In the genomic region with DNA sequence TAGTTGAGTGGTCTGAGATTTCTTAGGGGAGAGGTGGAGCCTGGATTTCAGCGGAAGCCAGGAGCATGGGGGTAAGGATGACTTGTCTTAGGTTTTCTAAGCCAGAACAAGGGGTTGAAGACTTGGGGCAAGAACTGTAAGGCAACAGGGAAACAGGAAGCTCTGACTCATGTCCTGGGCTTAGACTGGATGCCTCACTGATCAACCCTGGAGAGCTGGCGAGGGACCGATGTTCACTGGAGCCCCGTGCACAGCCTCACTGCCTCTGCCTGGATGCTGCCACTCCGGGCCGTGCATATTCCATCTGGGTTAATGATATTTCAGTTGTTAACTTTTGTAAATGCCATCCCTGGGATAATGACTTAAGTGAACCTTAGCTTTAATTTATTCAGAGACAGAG, we compare ENCODE assay signal across 19 mouse cellular contexts.
DNase-seq lines count a peak whose midpoint lies in the region; ATAC-seq and TF ChIP-seq lines count a peak whose summit lies in the region.
"Had no signal": no experiment of that assay in that cellular context is flagged by ENCODE, and none has a peak within 500 bp of the region (broad histone marks: within the 10 kb centered on the region; RNA-seq: fewer than 3 reads in every experiment).

No protein-coding gene starts in this region.

- H3K9me3 ChIP-seq in hindbrain, embryonic 12.5 days (replicated peaks): no peaks in the 10 kb centered on the region
- H3K9me3 ChIP-seq: embryonic facial prominence, embryonic 15.5 days; heart, embryonic 13.5 days; midbrain, embryonic 10.5 days; neural tube, embryonic 13.5 days; stomach, embryonic 15.5 days had no signal

- intact Hi-C loops in gastrocnemius, adult 2 months (cut with DNase I): no loop called here

- H3K27me3 ChIP-seq in Patski: no peaks in the 10 kb centered on the region
- no peaks in the 10 kb centered on the region for H3K27me3 ChIP-seq in hindbrain, embryonic 12.5 days
- H3K27me3 ChIP-seq: embryonic facial prominence, embryonic 15.5 days; heart, embryonic 13.5 days; neural tube, embryonic 13.5 days; stomach, embryonic 15.5 days had no signal

- no peaks in the 10 kb centered on the region for H3K4me1 ChIP-seq in hindbrain, embryonic 12.5 days
- H3K4me1 ChIP-seq: heart, embryonic 13.5 days; midbrain, embryonic 10.5 days; stomach, embryonic 15.5 days had no signal

- H3K4me2 ChIP-seq in hindbrain, embryonic 12.5 days (replicated peaks): no peak overlapping the region
- H3K4me2 ChIP-seq: embryonic facial prominence, embryonic 15.5 days; heart, embryonic 13.5 days; liver, embryonic 11.5 days; neural tube, embryonic 13.5 days; stomach, embryonic 15.5 days had no signal

- in situ Hi-C loops in Patski (cut with MboI; ENCODE audit: low pct_unique_long_range_greater_than_20kb): no loop called here

- CTCF ChIA-PET in Patski (lab: Charles Lee): interaction anchor here (1.0 to 2.2 kb wide), 2 partner anchors 13 to 428 kb away, joined by 4 to 6 read pairs; no protein-coding TSS in a partner anchor

- H3K36me3 ChIP-seq in hindbrain, embryonic 12.5 days: no peaks in the 10 kb centered on the region
- H3K36me3 ChIP-seq: embryonic facial prominence, embryonic 15.5 days; heart, embryonic 13.5 days; midbrain, embryonic 10.5 days; neural tube, embryonic 13.5 days; stomach, embryonic 15.5 days had no signal

- H3K4me3 ChIP-seq in gastrocnemius, adult 2 months: no peak overlapping the region
- H3K4me3 ChIP-seq in hindbrain, embryonic 12.5 days: no peak overlapping the region
- H3K4me3 ChIP-seq: embryonic facial prominence, embryonic 15.5 days; heart, embryonic 13.5 days; midbrain, embryonic 10.5 days; neural tube, embryonic 13.5 days; stomach, embryonic 15.5 days had no signal

- 0 out of 2 replicates have a peak overlapping the region, but pooled peaks have one; percentile 10 for H3K27ac ChIP-seq in gastrocnemius, adult 2 months
- H3K27ac ChIP-seq in hindbrain, embryonic 12.5 days: no peak overlapping the region
- H3K27ac ChIP-seq: embryonic facial prominence, embryonic 15.5 days; heart, embryonic 13.5 days; midbrain, embryonic 10.5 days; neural tube, embryonic 13.5 days; stomach, embryonic 15.5 days had no signal

- WGBS in hindbrain, embryonic 12.5 days: 93% methylated on average over 6 of the region's 6 CpGs

- TF ChIP-seq CTCF in gastrocnemius, adult 2 months (IDR thresholded peaks at IDR 0.05): no peak
- TF ChIP-seq CTCF in Patski (IDR thresholded peaks at IDR 0.05): no peak

- POLR2A ChIA-PET in Patski (lab: Charles Lee): no interaction called here

- DNase-seq in gastrocnemius, adult 2 months: peak; percentile 38
- no peak for DNase-seq in gastrocnemius, postnatal 4 days (ENCODE audit: low spot score in 2 of 2)
- DNase-seq in 3134 (ENCODE audit: extremely low read depth, insufficient read length, low spot score) (peak; percentile 61), Patski (ENCODE audit: low read depth, low spot score) (no peak)
- peak; percentile 10 to 23 for DNase-seq in kidney, adult 8-10 months
- DNase-seq in adrenal gland, postnatal 25 days: no peak
- DNase-seq: adrenal gland, postnatal 14 days; lung, adult 2 months; right cerebral cortex, postnatal 14 days; thymus, adult 2 months had no signal

- no peak overlapping the region for H3K9ac ChIP-seq in hindbrain, embryonic 12.5 days
- H3K9ac ChIP-seq: embryonic facial prominence, embryonic 15.5 days; heart, embryonic 13.5 days; neural tube, embryonic 13.5 days; stomach, embryonic 15.5 days had no signal

- peak; percentile 74 for ATAC-seq in Patski
- no peak for ATAC-seq in hindbrain, embryonic 12.5 days (ENCODE audit: low FRiP score)
- ATAC-seq in CD4-positive, CD25-positive, alpha-beta regulatory T cell, adult 4 months: no peak
- ATAC-seq: inflammation-experienced regulatory T-cells, adult 6 months had no signal

Comparison
In these comparisons a context has a peak if more than half of its experiments do, and no peak if none do; other contexts are left out.
1. DNase-seq: peak in gastrocnemius, adult 2 months (single experiment), 3134 (single experiment) and kidney, adult 8-10 months (2 of 2); none in gastrocnemius, postnatal 4 days (0 of 2), Patski (single experiment) and adrenal gland, postnatal 25 days (single experiment).